Mouse (Mus musculus): ENCODE results near the gene Tmem174.

Tmem174 gene

GRCm38 (mm10) chr13:98633641-98634484 lies 3.3 kb downstream of the Tmem174 start:
- DNase-seq (ENCODE audit: low spot score in 2 of 2), result no peak

- peak in 1 of 2 experiments; percentile 22 for DNase-seq (ENCODE audit: low spot score in 2 of 2)
These were observed 4.8 kb downstream of the Tmem174 start for GRCm38 (mm10) chr13:98632306-98632942.

- DNase-seq (ENCODE audit: low spot score in 2 of 2), result no peak
These were observed 5.9 kb downstream of the Tmem174 start for GRCm38 (mm10) chr13:98631105-98631838.

GRCm38 (mm10) chr13:98626736-98627135 lies 10.5 kb downstream of the Tmem174 start:
- no peak for DNase-seq (ENCODE audit: low spot score in 2 of 2)

- DNase-seq (ENCODE audit: low spot score in 2 of 2), result no peak
These were observed 12.7 kb downstream of the Tmem174 start for GRCm38 (mm10) chr13:98624506-98624905.

GRCm38 (mm10) chr13:98622881-98623549 lies 14.2 kb downstream of the Tmem174 start:
- no peak for DNase-seq (ENCODE audit: low spot score in 2 of 2)

GRCm38 (mm10) chr13:98617429-98618067 lies 19.7 kb downstream of the Tmem174 start:
- DNase-seq (ENCODE audit: low spot score in 2 of 2), result no peak

- DNase-seq (ENCODE audit: low spot score in 2 of 2), result no peak
These were observed 29.2 kb downstream of the Tmem174 start for GRCm38 (mm10) chr13:98607885-98608477.

- no peak for DNase-seq (ENCODE audit: low spot score in 2 of 2)
These were observed 33.4 kb downstream of the Tmem174 start for GRCm38 (mm10) chr13:98603799-98604198.

- DNase-seq (ENCODE audit: low spot score in 2 of 2), result no peak
These were observed 40.5 kb downstream of the Tmem174 start for GRCm38 (mm10) chr13:98596746-98597145.

GRCm38 (mm10) chr13:98594726-98595141 lies 42.5 kb downstream of the Tmem174 start:
- DNase-seq (ENCODE audit: low spot score in 2 of 2), result no peak

GRCm38 (mm10) chr13:98593938-98594539 lies 43.2 kb downstream of the Tmem174 start:
- no peak for DNase-seq (ENCODE audit: low spot score in 2 of 2)

GRCm38 (mm10) chr13:98591406-98591805 lies 45.8 kb downstream of the Tmem174 start:
- DNase-seq (ENCODE audit: low spot score in 2 of 2), result no peak

GRCm38 (mm10) chr13:98590693-98591389 lies 46.4 kb downstream of the Tmem174 start:
- DNase-seq (ENCODE audit: low spot score in 2 of 2), result no peak

- no peak for DNase-seq (ENCODE audit: low spot score in 2 of 2)
These were observed 47.6 kb downstream of the Tmem174 start for GRCm38 (mm10) chr13:98589572-98589971.

- DNase-seq (ENCODE audit: low spot score in 2 of 2), result peak; percentile 49 to 61
These were observed 48.2 kb downstream of the Tmem174 start for GRCm38 (mm10) chr13:98588951-98589501.

GRCm38 (mm10) chr13:98588480-98588879 lies 48.7 kb downstream of the Tmem174 start:
- no peak for DNase-seq (ENCODE audit: low spot score in 2 of 2)

- no peak for DNase-seq (ENCODE audit: low spot score in 2 of 2)
These were observed 49.6 kb downstream of the Tmem174 start for GRCm38 (mm10) chr13:98587639-98588038.

GRCm38 (mm10) chr13:98586817-98587575 lies 50.2 kb downstream of the Tmem174 start:
- DNase-seq (ENCODE audit: low spot score in 2 of 2), result no peak
